Mouse (Mus musculus): ENCODE data around the gene Cpox. TPM values are rescaled to one million over a fixed set of nuclear protein-coding genes. Genes with fewer than 3 reads are reported as not detected.

Gene Cpox
- polyA plus RNA-seq (2017; shearing (Covaris generic)), result 19.4 TPM

GRCm38 (mm10) chr16:58669917-58670630 is at the start of gene Cpox:
Cpox (plus strand) TSS chr16:58670292.

GRCm38 (mm10) chr16:58638689-58639175 is 31.4 kb upstream of the Cpox start, which contains the start of gene E330017A01Rik:
E330017A01Rik (minus strand) TSS chr16:58638739.

GRCm38 (mm10) chr16:58718666-58719120 is 48.6 kb downstream of the Cpox start, which contains the start of gene Gpr15:
Gpr15 (minus strand) TSS chr16:58719070.

GRCm38 (mm10) chr16:58727477-58728131 is 57.5 kb downstream of the Cpox start, which contains the start of gene Cldnd1:
Cldnd1 (plus strand) TSS chr16:58727910.

GRCm38 (mm10) chr16:58763076-58763475 is 93.0 kb downstream of the Cpox start, which contains the start of gene Olfr172:
Olfr172 (minus strand) TSS chr16:58763176.

Other genes starting within 250 kb of the Cpox start
- 145 TPM for gene St3gal6, start 146.0 kb upstream of the Cpox start, polyA plus RNA-seq (2017; shearing (Covaris generic))
- gene Gm813, start 53.3 kb upstream of the Cpox start, polyA plus RNA-seq (2017; shearing (Covaris generic)), result 1.3 TPM
- gene E330017A01Rik, start 31.6 kb upstream of the Cpox start, polyA plus RNA-seq (2017; shearing (Covaris generic)), result not detected
- gene Gpr15, start 48.8 kb downstream of the Cpox start, polyA plus RNA-seq (2017; shearing (Covaris generic)), result not detected
- 116 TPM for gene Cldnd1, start 57.6 kb downstream of the Cpox start, polyA plus RNA-seq (2017; shearing (Covaris generic))
- not detected for gene Olfr172, start 92.9 kb downstream of the Cpox start, polyA plus RNA-seq (2017; shearing (Covaris generic))
- 0.77 TPM for gene Olfr173, start 130.0 kb downstream of the Cpox start, polyA plus RNA-seq (2017; shearing (Covaris generic))
- gene Olfr175-ps1, start 156.5 kb downstream of the Cpox start, polyA plus RNA-seq (2017; shearing (Covaris generic)), result not detected
- 0.16 TPM for gene Olfr177, start 204.5 kb downstream of the Cpox start, polyA plus RNA-seq (2017; shearing (Covaris generic))
- not detected for gene Olfr178, start 221.8 kb downstream of the Cpox start, polyA plus RNA-seq (2017; shearing (Covaris generic))

All from effector memory CD4-positive, alpha-beta T cell, adult 7 months (primary cell).